Mouse (Mus musculus) cerebellum, postnatal 14 days (tissue): ENCODE data around the gene Tcea3.

Experiments
- DNase-seq, 2 experiments: peaks; one replicate each; pipeline ENCODE4 v3.0.0; 2021; ENCODE audit warnings: mixed read lengths in 2 of 2

Tcea3 gene

GRCm38 (mm10) chr4:136247729-136248463 is at the start of gene Tcea3:
TSS of gene Tcea3 (plus strand) at chr4:136247729.
- DNase-seq, result peak; percentile 28 to 43

GRCm38 (mm10) chr4:136198846-136199245 is 48.7 kb upstream of the Tcea3 start:
- no peak for DNase-seq

- peak; percentile 70 to 73 for DNase-seq
Observed at GRCm38 (mm10) chr4:136199562-136200292, 47.8 kb upstream of the Tcea3 start.

- peak; percentile 68 to 85 for DNase-seq
Observed at GRCm38 (mm10) chr4:136202509-136202908, 45.0 kb upstream of the Tcea3 start.

- DNase-seq, result no peak
Observed at GRCm38 (mm10) chr4:136204775-136205174, 42.8 kb upstream of the Tcea3 start.

- peak; percentile 85 to 87 for DNase-seq
Observed at GRCm38 (mm10) chr4:136206033-136206893, 41.3 kb upstream of the Tcea3 start, which contains the start of gene Asap3. TSS of gene Asap3 (plus strand) at chr4:136206365.

GRCm38 (mm10) chr4:136206943-136207342 is 40.6 kb upstream of the Tcea3 start:
- peak in 1 of 2 experiments; percentile 23 for DNase-seq

- DNase-seq, result no peak
Observed at GRCm38 (mm10) chr4:136210931-136211330, 36.6 kb upstream of the Tcea3 start.

GRCm38 (mm10) chr4:136213629-136214028 is 33.9 kb upstream of the Tcea3 start:
- DNase-seq, result no peak

- no peak for DNase-seq
Observed at GRCm38 (mm10) chr4:136214828-136215227, 32.7 kb upstream of the Tcea3 start.

- no peak for DNase-seq
Observed at GRCm38 (mm10) chr4:136215576-136215975, 32.0 kb upstream of the Tcea3 start.

- no peak for DNase-seq
Observed at GRCm38 (mm10) chr4:136217063-136217462, 30.5 kb upstream of the Tcea3 start.

GRCm38 (mm10) chr4:136218595-136219214 is 28.8 kb upstream of the Tcea3 start:
- peak; percentile 60 to 74 for DNase-seq

- DNase-seq, result peak in 1 of 2 experiments; percentile 35
Observed at GRCm38 (mm10) chr4:136220133-136220775, 27.3 kb upstream of the Tcea3 start.

GRCm38 (mm10) chr4:136223549-136224239 is 23.8 kb upstream of the Tcea3 start:
- peak; percentile 66 to 83 for DNase-seq

- DNase-seq, result no peak
Observed at GRCm38 (mm10) chr4:136224240-136224559, 23.3 kb upstream of the Tcea3 start.

GRCm38 (mm10) chr4:136224677-136225460 is 22.7 kb upstream of the Tcea3 start:
- no peak for DNase-seq

- DNase-seq, result no peak
Observed at GRCm38 (mm10) chr4:136227408-136227807, 20.1 kb upstream of the Tcea3 start.

- no peak for DNase-seq
Observed at GRCm38 (mm10) chr4:136228640-136229039, 18.9 kb upstream of the Tcea3 start.

- no peak for DNase-seq
Observed at GRCm38 (mm10) chr4:136238669-136239068, 8.9 kb upstream of the Tcea3 start.

GRCm38 (mm10) chr4:136239111-136239510 is 8.4 kb upstream of the Tcea3 start:
- no peak for DNase-seq
